Mouse (Mus musculus) megakaryocyte, embryonic 14.5 days (primary cell): ENCODE results near the gene Dock6. TPM values are rescaled to one million over a fixed set of nuclear protein-coding genes. Genes with fewer than 3 reads are reported as not detected.

Source experiments
- H3K27me3 ChIP-seq: replicated peaks from 2 replicates; pipeline ENCODE3; 2012; ENCODE audit warnings: inconsistent platforms
- H3K36me3 ChIP-seq: replicated peaks from 2 replicates; pipeline ENCODE3; 2012; ENCODE audit warnings: low read length, inconsistent platforms, mixed read lengths
- H3K4me1 ChIP-seq: 2 replicates; pipeline ENCODE4 v1.6.1; 2012; ENCODE audit warnings: inconsistent platforms
- H3K4me3 ChIP-seq: replicated peaks from 2 replicates; pipeline ENCODE3; 2012; ENCODE audit warnings: moderate library complexity, mild to moderate bottlenecking, inconsistent platforms
- H3K9me3 ChIP-seq: 2 replicates; pipeline ENCODE4 v1.6.1; 2012; ENCODE audit warnings: inconsistent platforms
- FLI1 ChIP-seq: IDR thresholded peaks from 2 replicates; pipeline ENCODE4 v1.6.1; 2012; ENCODE audit warnings: low read length, inconsistent platforms, mixed read lengths
- GATA1 ChIP-seq: IDR thresholded peaks from 3 replicates; pipeline ENCODE4 v1.6.1; 2012; ENCODE audit warnings: mixed read lengths, low read length, inconsistent platforms, borderline replicate concordance
- polyA plus RNA-seq: library from polyadenylated mRNA; stranded (reverse); fragments of >175 nt; gene quantifications from 2 replicates; pipeline ENCODE4 v1.2.3, GENCODE M21; 2012; ENCODE audit warnings: low replicate concordance; ENCODE audit not compliant: insufficient read depth

Dock6 gene
- polyA plus RNA-seq, 1 experiment = 3.0 TPM

GRCm38 (mm10) chr9:21752252-21752792, 100.1 kb downstream of the Dock6 start:
- H3K9me3 ChIP-seq = no peaks in the 10 kb centered on the region
- H3K36me3 ChIP-seq = peaks cover 84% of the 10 kb centered on the region
- no peak overlapping the region for H3K4me3 ChIP-seq
- TF ChIP-seq FLI1 = no peak
- no peak for TF ChIP-seq GATA1
- H3K4me1 ChIP-seq = peaks cover 58% of the 10 kb centered on the region
- no peaks in the 10 kb centered on the region for H3K27me3 ChIP-seq

GRCm38 (mm10) chr9:21751347-21751746, 101.1 kb downstream of the Dock6 start:
- Histone ChIP-seq H3K36me3 (peaks cover 84% of the 10 kb centered on the region), H3K27me3 (no peaks in the 10 kb centered on the region)
- TF ChIP-seq FLI1 (no peak), GATA1 (no peak)

GRCm38 (mm10) chr9:21750370-21750769, 102.1 kb downstream of the Dock6 start:
- peaks cover 88% of the 10 kb centered on the region for H3K36me3 ChIP-seq
- no peak overlapping the region for H3K4me3 ChIP-seq
- no peaks in the 10 kb centered on the region for H3K27me3 ChIP-seq
- TF ChIP-seq GATA1 = no peak
- peaks cover 73% of the 10 kb centered on the region for H3K4me1 ChIP-seq
- H3K9me3 ChIP-seq = no peaks in the 10 kb centered on the region

More at GRCm38 (mm10) chr9:21751347-21751746, 101.1 kb downstream of the Dock6 start:
- Histone ChIP-seq H3K4me1 (peaks cover 63% of the 10 kb centered on the region), H3K9me3 (no peaks in the 10 kb centered on the region), H3K4me3 (no peak overlapping the region)

Other genes with a start within 250 kb of the Dock6 start
- gene Smarca4, start 236.5 kb downstream of the Dock6 start, polyA plus RNA-seq = 87.8 and 89.2 TPM in 2 replicates
- gene Ldlr, start 129.2 kb downstream of the Dock6 start, polyA plus RNA-seq = 26.9 and 39.5 TPM in 2 replicates
- 19.2 and 58.4 TPM in 2 replicates for gene Spc24, start 92.3 kb downstream of the Dock6 start, polyA plus RNA-seq
- 0.51 TPM in 1 of 2 replicates, not detected in the other for gene Kank2, start 53.9 kb downstream of the Dock6 start, polyA plus RNA-seq
- gene Angptl8, start 17.1 kb downstream of the Dock6 start, polyA plus RNA-seq = not detected in 2 replicates
- 1.7 and 4.9 TPM in 2 replicates for gene Rab3d, start 65.6 kb upstream of the Dock6 start, polyA plus RNA-seq
- gene Ccdc159, start 74.8 kb upstream of the Dock6 start, polyA plus RNA-seq = 0.67 and 4.8 TPM in 2 replicates
- 33.0 and 55.9 TPM in 2 replicates for gene Tmem205, start 74.9 kb upstream of the Dock6 start, polyA plus RNA-seq
- 3.1 and 6.4 TPM in 2 replicates for gene Plppr2, start 84.4 kb upstream of the Dock6 start, polyA plus RNA-seq
- gene Swsap1, start 103.1 kb upstream of the Dock6 start, polyA plus RNA-seq = 3.9 and 5.9 TPM in 2 replicates
- 171 and 223 TPM in 2 replicates for gene Epor, start 110.9 kb upstream of the Dock6 start, polyA plus RNA-seq
- gene Rgl3, start 136.8 kb upstream of the Dock6 start, polyA plus RNA-seq = 2.2 and 5.6 TPM in 2 replicates
- 0.18 TPM in 1 of 2 replicates, not detected in the other for gene Ccdc151, start 150.0 kb upstream of the Dock6 start, polyA plus RNA-seq
- gene Prkcsh, start 150.2 kb upstream of the Dock6 start, polyA plus RNA-seq = 194 and 215 TPM in 2 replicates
- 0.21 TPM in 1 of 2 replicates, not detected in the other for gene Elavl3, start 199.4 kb upstream of the Dock6 start, polyA plus RNA-seq
- gene Gm49318, start 218.6 kb upstream of the Dock6 start, polyA plus RNA-seq = not detected in 2 replicates
- gene Zfp653, start 218.7 kb upstream of the Dock6 start, polyA plus RNA-seq = 10.8 and 17.6 TPM in 2 replicates
- gene Ecsit, start 232.8 kb upstream of the Dock6 start, polyA plus RNA-seq = 7.2 and 16.8 TPM in 2 replicates
- not detected in 2 replicates for gene Cnn1, start 246.6 kb upstream of the Dock6 start, polyA plus RNA-seq